Mouse (Mus musculus) megakaryocyte progenitor cell, adult 5-6 weeks (primary cell): ENCODE measurements around the gene Gm20388. TPM values are rescaled to one million over a fixed set of nuclear protein-coding genes. Genes with fewer than 3 reads are reported as not detected.
A peak's percentile ranks its signal among the peaks of the same experiment; 100 is the strongest.

ENCODE experiments used
- ATAC-seq: replicated peaks from 2 replicates; pipeline ENCODE4 v1.8.0; 2016; ENCODE audit warnings: mild to moderate bottlenecking, moderate TSS enrichment, inconsistent platforms; ENCODE audit not compliant: poor library complexity
- total RNA-seq, 2 experiments: library from RNA; stranded (forward) in 1 of 2; stranded (reverse) in 1 of 2; fragments of 157-497, 149-512 nt in 1 of 2; fragments of 200-1000 nt in 1 of 2; gene quantifications; 2 replicates each; pipeline versions ENCODE4 v1.2.3 to v1.2.4; 2015 to 2017

Gm20388 gene
- total RNA-seq, 2 experiments from 2014 or later, result 18.6 TPM; not detected in 1

DNA sequence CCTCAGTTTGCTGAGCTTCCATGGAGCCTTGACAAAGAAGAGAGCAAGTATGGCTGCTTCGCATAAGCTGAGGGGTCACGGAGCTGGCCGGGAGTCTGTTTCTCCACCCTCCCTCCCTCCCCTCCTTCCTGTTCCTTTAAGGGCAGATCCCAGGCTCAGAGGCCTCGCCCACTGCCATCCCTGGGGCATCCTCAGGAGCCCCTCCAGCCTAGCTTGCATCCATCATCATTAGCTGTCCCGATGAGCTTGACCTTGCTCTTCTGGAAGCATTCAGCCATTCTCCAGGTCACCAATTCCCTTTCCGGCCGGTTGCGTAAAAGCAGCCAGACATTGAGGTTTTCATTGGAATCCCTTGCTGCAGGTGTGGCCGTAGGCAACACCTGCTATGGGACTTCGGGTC lies 2144.7 kb downstream of the Gm20388 start:
- ATAC-seq, result no peak

- no peak for ATAC-seq
Observed at GRCm38 (mm10) chr8:122056113-122056512, 2145.5 kb downstream of the Gm20388 start.

- ATAC-seq, result no peak
Observed at GRCm38 (mm10) chr8:122056882-122057281, 2146.2 kb downstream of the Gm20388 start.

DNA sequence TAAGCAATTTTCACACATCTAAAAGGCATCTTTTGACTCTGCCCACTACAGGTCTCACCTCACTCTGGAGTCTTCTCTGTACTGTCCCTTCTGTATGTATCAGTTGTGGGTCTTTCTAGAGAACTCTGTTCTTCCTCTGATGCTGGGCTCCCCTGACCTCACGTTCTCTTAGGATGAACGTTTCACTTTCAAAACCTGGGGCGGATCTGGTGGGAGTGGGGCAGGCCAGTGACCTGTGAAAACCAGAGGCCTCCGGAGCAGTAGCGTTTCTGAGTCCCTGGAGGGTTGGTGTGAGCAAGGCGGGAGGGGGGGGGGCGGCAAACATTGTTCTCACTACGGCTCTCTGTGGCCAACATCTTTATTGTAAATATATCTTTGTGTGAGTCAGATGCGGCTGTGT lies 2147.9 kb downstream of the Gm20388 start:
- no peak for ATAC-seq

- no peak for ATAC-seq
Observed at GRCm38 (mm10) chr8:122058951-122059350, 2148.3 kb downstream of the Gm20388 start.

DNA sequence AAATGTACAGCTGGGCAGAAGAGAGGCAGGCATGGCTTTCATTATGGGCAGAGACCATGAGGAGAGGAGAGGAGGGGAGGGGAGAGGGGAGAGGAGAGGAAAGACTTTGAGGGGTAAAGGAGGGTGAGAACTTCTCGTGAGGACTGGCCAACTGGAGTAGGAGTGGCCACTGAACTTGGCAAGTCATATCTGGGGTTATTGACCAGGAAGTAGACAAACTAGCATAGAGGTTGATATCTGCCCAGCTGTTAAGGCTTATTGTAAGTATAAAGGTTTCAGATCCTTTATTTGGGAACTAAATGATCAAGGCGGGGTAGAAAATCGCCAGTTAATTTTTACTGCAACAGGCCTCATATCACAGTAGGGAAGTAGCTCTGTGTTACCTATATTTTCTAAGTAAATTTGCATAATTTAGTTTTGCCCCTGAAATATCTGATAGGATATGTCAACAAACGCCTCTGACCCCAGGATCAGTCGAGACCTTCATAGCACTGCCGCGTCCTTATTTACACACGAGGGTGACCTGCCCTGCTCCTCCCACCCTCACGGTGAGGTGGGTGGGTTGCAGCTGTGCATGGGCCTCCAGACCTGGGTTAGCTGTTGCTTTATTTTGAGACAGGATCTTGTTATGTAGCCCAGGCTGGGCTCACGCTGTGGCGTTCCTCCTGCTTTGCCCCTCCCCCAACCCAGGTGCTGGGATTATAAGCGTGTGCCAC lies 2152.0 kb downstream of the Gm20388 start:
- no peak for ATAC-seq

- ATAC-seq, result no peak
Observed at GRCm38 (mm10) chr8:122064353-122064752, 2153.7 kb downstream of the Gm20388 start.

DNA sequence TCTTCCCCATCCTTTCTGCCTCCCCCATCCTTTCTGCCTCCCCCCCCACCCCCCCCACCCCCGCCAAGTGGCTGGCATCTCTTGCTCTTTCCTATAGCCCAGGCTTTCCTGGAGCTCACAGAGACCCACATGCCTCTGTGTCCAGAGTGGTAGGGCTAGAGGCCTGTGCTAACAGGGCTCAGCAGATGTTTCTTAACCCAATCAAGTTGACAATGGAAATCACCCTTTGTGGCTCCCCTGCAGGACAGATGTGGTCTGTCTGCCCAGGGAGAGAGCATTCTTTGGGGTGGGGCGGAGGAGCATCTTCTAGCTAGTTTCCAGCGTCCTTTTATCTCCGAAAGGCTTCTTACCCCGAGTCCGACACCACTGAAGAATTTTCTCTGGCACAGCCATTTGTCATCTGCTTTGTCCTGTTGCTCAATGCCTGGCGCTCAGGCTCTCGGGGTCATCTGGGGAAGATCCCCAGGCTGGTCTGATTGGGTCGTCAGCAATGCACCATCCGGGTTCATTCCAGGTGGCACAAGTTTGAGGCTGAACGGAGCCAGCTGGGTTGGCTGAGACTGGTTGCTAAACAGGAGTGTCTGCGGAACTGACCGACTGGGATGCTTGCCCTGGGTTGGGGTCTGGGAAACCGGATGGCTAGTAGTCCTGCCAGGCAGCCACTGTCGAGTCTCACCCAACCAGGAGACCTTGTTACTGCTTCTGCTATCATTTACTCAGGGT lies 2157.3 kb downstream of the Gm20388 start:
- no peak for ATAC-seq

DNA sequence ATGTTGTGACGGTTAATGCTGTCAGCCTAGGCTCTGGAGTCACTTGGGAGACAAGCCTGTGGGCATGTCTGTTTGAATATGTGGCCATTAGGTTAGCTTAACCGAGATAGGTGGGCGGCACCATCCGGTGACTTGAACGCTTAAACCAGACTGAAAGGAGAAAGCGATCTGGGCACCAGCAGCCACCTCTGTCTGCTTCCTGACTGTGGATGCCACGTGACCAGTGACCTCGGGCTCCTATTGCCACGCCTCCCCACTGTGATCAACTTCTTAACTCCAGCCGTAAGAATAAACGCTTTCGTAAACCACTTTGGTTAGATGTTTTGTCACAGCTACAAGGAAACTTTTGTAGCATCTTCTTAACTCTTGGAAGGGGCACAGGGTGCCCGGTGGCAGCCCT lies 2158.0 kb downstream of the Gm20388 start:
- ATAC-seq, result no peak

DNA sequence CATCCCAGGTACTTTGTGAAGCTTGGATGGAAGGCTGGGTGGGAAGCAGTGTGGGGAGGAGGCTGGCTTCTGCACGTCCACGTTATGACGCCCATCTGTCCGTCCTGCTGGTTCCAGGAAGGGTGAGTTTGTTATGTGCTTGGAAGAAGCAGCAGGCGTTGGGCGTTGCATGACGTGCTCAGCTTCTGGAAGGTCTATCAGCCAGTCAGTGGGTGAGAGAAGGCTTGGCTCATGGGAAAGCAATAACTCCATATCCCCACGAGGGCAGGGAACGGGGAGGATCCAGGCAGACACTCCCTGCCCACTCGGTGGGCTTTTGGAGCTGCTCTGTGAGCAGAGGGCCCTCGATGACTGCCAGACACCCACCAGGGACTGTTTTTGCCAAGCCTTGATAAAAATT lies 2158.6 kb downstream of the Gm20388 start:
- ATAC-seq, result no peak

DNA sequence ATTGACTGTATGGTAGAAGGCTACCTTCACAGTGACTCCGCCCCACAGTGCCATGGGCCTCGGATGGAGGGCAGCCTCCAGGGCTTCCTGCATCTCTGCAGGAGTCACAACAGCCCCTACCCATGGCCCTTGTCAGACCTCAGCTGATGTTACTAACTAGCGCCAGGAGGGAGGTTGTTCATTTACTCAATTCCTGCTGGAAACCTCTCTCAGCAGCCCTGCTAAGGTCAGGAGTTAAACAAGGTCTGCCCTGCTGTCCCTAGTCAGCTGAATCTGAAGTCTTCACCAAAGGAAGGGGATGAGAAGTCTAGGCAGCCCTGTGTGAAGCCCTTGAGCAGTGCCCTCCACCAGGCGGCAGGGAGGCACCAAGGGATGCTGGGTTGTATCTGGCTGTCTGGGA lies 2160.6 kb downstream of the Gm20388 start:
- ATAC-seq, result no peak

DNA sequence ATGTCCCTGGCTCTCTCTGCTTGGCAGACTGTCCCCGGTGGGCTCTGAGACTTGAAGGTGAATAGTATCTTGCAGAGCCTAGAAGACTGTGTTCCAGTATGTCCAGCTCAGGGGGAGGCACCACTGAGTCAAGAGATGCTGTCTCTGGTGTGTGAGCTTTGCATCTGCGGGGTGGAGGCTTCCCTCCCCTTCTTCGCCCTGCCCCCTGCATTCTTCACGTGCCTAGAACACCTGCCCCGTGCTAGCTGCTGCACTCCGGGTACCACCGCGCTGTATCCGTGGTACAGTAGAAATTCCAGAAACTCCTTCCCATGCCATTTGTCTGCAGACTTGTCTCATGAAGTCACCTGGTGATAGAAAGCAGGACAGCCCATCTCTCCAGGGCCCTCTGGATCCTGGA lies 2163.3 kb downstream of the Gm20388 start:
- ATAC-seq, result no peak

DNA sequence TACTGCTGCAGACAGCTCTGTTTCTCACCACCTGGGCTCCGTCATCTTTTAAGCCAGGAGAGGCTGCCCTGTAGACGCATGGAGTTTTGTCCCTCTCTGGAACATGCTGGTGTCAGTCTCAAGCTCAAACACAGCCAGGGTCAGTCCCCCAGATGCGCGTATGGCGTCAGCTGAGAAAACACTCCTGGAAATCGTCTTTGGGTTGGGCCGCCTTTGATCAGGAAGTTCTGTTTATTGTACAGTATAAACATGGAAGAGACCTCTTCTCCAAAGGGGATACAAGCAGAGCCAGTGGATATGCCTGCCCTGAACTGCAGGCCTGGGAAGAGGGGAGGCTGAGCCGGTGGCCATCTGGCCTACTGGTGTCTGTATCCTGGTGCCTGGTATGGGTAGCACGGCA lies 2163.8 kb downstream of the Gm20388 start:
- no peak for ATAC-seq

DNA sequence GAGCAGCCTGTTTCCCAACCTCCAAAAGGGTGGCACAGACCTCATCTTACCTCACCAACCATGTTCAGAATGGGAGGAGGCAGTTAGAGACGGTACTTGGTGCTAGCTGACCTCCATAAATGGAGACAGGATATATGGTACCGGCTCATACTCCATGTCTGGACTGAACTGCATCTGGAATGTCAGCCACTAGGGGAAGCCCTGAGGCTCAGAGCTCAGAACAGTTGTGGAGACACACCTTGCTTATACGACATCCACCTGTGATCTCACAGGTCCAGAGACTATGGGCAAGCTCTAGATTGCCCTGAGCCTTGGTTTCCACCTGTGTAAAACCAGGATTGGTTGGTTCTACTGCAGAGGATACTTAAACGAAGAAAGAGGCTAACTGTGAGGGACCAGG lies 2164.3 kb downstream of the Gm20388 start:
- no peak for ATAC-seq

- ATAC-seq, result no peak
Observed at GRCm38 (mm10) chr8:122076183-122076842, 2165.7 kb downstream of the Gm20388 start.

GRCm38 (mm10) chr8:122078321-122078720 lies 2167.7 kb downstream of the Gm20388 start:
- ATAC-seq, result peak; percentile 60

DNA sequence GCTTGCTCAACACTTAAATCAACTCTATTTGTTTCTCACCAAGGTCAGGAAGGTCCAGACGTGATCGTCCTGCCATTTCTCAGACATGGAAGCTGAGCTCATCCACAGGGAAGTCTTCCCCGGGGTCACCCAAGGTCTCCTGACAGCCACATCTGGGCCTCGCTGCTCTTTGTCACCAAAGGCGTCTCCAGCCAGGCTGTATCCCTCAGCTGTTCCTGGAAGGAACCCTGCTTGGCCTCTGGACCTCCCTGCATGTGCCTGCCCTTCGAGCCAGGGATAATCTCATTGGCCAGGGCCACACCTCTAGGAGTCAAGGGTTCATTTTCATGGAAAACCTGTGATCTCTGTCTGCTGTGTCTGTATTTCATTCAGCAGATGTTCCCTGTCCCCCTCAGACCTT lies 2168.5 kb downstream of the Gm20388 start:
- ATAC-seq, result no peak

- ATAC-seq, result no peak
Observed at GRCm38 (mm10) chr8:122080347-122080746, 2169.7 kb downstream of the Gm20388 start.

DNA sequence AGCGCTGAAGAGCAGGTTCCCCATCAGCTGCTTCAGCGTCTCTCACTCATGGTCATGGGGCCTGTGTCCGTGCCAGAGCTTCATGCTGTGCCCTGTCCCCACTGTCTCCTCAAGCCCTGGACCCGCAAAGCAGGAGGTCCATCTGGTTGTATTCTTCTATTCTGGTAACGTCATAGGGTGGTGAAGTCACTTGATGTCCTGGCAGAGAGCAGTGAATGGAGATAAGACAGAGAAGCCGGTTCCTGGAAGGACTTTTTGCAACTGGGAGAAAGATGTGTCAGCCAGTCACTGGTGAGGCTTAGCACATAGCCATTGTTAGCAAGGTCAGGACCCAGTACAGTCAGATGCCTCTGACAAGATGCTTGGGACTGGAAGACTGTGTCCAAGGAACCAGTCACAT lies 2172.8 kb downstream of the Gm20388 start:
- ATAC-seq, result no peak

DNA sequence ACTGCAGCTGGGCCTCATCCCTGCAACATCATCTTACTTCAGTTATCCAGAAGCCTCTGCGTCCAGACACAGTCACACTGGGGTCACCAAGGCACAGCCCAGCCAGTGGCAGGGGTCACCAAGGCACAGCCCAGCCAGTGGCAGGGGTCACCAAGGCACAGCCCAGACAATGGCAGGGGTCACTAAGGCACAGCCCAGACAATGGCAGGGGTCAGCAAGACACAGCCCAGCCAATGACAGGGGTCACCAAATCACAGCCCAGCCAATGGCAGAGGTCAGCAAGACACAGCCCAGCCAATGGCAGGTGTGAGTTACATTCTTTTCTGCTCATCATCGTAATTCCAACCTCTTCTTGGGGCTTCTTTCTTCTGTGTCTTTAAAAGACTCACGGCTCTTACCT lies 2173.5 kb downstream of the Gm20388 start:
- ATAC-seq, result no peak

DNA sequence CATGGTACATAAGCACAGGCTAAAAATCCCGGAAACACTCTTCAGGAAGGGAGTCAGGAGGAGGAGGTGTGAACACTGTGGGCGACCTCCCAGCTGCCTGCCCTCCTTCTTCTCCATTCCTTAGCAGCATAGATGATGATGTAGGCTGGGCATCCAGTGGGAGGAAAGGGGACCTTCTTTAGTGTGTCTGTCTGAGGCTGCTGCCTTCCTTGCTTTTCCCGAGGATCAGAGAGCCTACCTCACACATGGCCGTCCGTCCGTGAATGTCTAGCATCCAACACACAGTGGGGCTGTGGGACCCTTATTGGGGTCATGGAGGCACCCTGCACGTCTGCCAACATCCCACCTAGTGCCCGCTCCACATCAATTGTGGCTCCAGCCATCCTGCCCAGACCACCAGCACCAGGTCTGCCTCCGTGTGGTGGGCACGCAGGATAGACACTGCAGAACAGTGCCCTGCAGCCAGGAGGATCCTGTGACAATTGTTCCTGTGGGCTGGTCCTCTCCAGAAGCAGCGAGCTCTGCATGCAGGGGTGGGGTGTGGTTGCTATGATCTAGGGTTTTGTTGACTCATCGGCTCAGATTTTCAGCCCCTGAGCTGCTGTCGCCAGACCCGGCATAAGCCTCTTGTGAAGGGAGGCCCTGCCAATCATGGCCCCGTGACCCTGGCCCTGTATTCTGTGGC lies 2174.2 kb downstream of the Gm20388 start:
- ATAC-seq, result no peak
